Mouse (Mus musculus): ENCODE measurements around the gene Tdpoz5. TPM values are rescaled to one million over a fixed set of nuclear protein-coding genes. Genes with fewer than 3 reads are reported as not detected.

Gene Tdpoz5
- not detected in 2 replicates for polyA plus RNA-seq (2012; rRNA removed)

DNA sequence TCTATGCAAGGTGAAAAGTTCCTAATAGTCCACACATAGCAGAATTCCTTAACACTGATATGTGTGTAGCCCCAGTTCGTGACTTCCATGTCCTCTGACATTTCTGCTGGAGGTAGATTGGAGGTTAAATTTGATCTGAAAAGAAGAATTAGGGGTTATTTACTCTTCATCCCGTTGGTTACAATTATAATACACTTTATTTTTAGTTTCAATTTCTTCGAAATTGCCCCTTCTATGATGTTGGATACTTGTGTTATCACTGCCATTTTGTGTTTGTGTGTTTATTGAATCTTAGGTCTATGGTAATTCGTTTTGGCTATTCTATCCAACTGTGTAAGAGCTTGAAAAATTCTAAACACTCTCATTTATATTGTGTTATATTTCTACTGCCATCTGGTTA lies at the start of gene Tdpoz5:
Gene Tdpoz5 (minus strand): TSS at position 101 of the 400 bp plus-strand sequence.

DNA sequence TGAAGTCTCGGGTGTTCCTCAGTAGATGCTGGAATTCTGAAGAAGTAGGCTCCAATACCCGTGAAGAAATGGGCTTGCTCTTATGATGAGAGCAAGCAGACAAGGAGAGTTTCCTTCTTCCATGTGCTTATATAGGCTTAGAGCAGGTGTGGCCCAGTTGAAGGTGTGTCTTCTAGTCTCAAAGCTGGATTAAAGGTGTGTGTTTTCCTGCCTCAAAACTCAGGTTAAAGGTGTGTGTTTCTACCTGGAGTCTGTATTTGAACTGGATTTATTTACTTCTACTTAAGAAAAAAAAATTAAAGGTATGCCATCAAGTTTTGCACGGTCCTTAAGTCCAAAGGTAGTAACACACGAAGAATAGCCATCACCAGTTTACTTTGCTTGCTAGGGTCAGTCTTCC lies 17.7 kb downstream of the Tdpoz5 start, which contains the start of gene Gm9117:
Gene Gm9117 (minus strand): TSS at position 101 of the 400 bp plus-strand sequence.

Other genes starting within 250 kb of the Tdpoz5 start
- not detected in 2 replicates for gene Gm5773, start 188.3 kb downstream of the Tdpoz5 start, polyA plus RNA-seq (2012; rRNA removed)
- not detected in 2 replicates for gene Tdpoz4, start 164.9 kb downstream of the Tdpoz5 start, polyA plus RNA-seq (2012; rRNA removed)
- gene Tdpoz3, start 135.3 kb downstream of the Tdpoz5 start, polyA plus RNA-seq (2012; rRNA removed): not detected in 2 replicates
- gene Gm9117, start 17.8 kb downstream of the Tdpoz5 start, polyA plus RNA-seq (2012; rRNA removed): not detected in 2 replicates
- gene Gm9125, start 93.6 kb upstream of the Tdpoz5 start, polyA plus RNA-seq (2012; rRNA removed): not detected in 2 replicates
- not detected in 2 replicates for gene Gm10697, start 111.3 kb upstream of the Tdpoz5 start, polyA plus RNA-seq (2012; rRNA removed)
- gene Gm10696, start 216.9 kb upstream of the Tdpoz5 start, polyA plus RNA-seq (2012; rRNA removed): not detected in 2 replicates
- gene Gm5286, start 235.4 kb upstream of the Tdpoz5 start, polyA plus RNA-seq (2012; rRNA removed): not detected in 2 replicates